Mouse (Mus musculus) cerebellum, adult 18-20 months (tissue): ENCODE results near the gene Atp2b2.

Experiments used
- DNase-seq, 2 experiments: peaks; one replicate each; pipeline ENCODE4 v3.0.0; 2021

Gene Atp2b2

GRCm38 (mm10) chr6:113886886-113887285, 155.5 kb downstream of the Atp2b2 start:
- DNase-seq = no peak

DNA sequence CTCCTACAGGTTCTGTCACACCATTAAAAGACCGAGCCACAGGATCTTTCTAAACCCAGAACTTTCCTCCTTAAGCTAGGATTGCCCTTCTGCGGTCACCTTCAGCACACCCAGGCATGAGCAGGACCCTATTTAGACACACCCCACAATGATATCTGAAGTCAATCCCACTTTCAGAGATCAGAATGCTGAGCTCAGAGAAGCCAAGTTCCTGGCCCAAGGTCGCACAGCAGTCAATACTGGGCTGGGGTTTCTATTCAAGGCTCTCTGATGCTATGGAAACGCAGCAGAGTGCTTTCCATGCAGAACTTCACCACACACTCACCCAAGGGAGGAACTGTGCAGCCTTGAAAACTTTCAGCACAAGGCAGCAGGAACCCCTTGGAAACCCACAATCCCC, 157.6 kb downstream of the Atp2b2 start:
- DNase-seq = no peak

DNA sequence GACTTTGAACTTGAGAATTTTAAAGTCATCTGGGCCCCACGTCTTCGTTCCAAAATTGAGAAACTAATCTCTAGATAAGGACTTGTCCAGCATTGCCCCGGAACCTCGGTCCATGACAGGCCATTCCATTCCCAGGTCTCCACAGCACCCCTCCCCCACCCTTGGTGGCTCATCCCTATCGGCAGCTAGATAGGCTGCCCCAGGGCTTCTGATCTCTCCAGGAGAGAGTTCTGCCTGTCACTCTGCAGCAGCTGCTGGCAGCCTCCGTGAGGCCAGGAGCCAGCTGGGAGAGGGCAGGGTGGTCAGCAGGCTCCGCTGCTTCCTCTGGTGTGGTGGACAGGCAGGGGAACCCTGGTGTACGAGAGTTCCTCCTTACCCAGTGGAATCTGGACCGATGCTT, 159.2 kb downstream of the Atp2b2 start:
- DNase-seq = peak; percentile 54 to 60

GRCm38 (mm10) chr6:113882396-113882795, 160.0 kb downstream of the Atp2b2 start:
- DNase-seq = peak in 1 of 2 experiments; percentile 42

DNA sequence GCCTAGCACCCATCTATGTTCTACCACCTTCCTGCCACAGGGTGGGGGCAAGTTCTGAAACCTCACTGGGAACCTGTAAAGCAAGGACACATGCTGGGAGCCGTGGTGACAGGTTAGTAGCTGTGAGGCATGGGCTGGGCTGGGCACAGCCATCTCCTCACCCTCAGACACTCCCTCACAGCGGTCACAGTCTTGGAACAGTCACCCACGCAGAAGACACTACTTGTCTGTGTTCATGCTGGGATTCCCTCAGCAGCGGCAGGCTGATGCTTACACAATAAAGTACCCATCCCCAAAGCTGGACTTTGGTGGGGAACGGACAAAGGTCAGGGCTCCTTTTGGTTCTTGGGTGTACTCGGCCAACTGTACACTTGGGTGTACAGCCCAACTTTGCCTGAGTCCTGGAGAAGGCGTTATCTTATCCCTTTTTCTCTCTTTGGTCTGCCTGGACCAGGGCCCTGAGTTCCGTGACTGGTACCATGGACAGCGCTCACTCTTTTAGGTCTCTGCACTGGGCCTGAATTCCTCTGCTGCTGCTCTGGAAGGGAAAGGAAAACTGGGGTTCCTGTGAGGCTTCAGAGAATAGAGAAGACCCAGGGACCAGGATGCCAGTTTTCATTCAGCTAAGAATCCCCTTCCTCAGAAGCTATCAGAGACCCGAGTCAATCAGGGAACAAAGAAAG, 160.7 kb downstream of the Atp2b2 start:
- peak in 1 of 2 experiments; percentile 31 for DNase-seq

DNA sequence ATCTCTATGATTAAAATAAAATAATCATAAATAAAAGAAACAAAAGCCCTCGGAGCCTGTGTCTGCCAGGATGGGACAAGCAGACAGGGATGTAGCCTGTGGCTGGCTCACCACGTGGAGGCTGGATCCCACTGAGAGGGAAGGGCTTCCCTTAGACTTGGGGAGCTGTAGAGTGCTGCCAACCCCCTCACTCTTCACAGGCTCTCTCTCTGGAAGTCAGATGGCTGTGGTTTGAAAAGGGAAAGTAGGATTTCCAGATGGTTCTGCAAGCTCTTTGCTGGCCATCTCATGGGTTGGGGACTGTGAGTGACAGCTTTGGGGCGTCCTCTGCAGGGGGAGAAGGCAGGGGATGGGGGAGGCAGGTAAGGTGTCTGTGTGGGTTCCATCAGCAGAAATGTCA, 163.0 kb downstream of the Atp2b2 start:
- DNase-seq = no peak

DNA sequence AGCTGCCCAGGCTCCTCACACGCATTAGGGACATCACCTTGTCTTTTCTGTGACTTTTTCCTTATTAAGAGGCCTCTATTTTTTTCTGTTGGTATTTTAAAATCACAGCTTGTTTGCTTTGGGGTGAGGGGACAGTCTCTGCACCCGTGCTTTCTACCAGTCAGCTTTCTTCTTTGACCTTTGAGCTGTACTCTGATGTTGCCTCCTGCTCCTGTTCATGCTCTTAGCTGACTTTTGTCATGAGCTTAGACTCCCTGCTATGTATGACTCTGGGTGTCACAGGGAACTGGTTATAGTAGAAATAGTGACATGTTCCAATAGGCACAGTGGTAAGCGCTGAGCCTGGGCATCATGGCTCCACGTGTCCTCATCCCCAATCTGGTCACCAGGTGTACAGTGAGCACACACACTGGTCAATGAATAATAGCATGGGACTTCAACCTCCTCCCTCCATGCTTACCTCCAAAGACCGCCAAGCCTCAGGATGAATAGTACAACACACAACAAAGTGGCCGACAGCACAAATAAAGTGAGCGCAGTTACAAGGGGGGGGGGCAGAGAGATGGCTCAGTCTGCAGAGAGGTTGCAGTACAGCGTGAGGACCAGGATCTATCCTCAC, 163.8 kb downstream of the Atp2b2 start:
- DNase-seq = peak in 1 of 2 experiments; percentile 37

GRCm38 (mm10) chr6:113876585-113876984, 165.8 kb downstream of the Atp2b2 start:
- DNase-seq = peak in 1 of 2 experiments; percentile 51

DNA sequence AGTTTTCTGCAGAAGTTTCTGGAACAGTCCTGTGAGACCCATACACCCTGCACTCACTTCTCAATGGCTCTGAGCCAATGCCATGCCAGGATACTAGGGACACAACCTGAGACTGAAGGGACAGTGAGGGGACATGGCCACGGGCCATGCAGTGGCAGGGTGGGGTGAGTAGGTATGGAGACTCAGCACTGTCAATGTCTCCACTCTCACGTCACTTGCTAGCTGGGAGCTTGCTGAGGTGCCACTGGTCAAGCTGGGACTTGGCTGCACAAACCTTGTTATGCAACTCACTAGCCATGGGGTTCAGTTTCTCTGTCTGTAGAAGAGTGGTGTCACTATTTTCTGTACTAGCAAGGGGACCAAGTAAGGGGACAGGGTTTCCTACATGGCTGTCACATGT, 167.2 kb downstream of the Atp2b2 start:
- DNase-seq = peak; percentile 66 to 74

DNA sequence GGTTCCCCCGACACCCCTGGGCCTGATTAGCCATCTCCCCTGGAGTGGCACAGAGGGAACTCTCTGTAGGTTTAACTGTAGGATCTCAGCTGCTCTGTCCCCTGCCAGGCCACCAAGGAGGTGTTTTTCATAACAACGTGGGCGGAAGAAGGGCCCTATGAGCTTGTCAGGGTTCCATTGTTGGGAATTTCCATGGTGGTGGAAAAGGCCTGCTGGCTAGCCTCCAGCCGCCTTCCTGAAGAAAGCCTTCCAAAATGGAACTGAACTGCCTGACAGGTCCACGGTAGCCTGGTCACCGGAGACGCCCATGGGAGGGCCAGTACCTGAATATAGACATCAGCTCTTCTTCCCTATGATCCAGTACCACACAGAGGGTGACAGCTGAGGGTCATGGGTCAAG, 169.8 kb downstream of the Atp2b2 start:
- DNase-seq = peak; percentile 56 to 66

- DNase-seq = no peak
Observed at GRCm38 (mm10) chr6:113870775-113871174, 171.6 kb downstream of the Atp2b2 start.

- no peak for DNase-seq
Observed at GRCm38 (mm10) chr6:113868552-113868951, 173.9 kb downstream of the Atp2b2 start.

GRCm38 (mm10) chr6:113865699-113866098, 176.7 kb downstream of the Atp2b2 start:
- DNase-seq = no peak

GRCm38 (mm10) chr6:113864812-113865211, 177.6 kb downstream of the Atp2b2 start:
- DNase-seq = no peak

GRCm38 (mm10) chr6:113862955-113863354, 179.5 kb downstream of the Atp2b2 start:
- no peak for DNase-seq

- no peak for DNase-seq
Observed at GRCm38 (mm10) chr6:113861938-113862337, 180.5 kb downstream of the Atp2b2 start.

GRCm38 (mm10) chr6:113861375-113861770, 181.0 kb downstream of the Atp2b2 start:
- DNase-seq = peak in 1 of 2 experiments; percentile 50

DNA sequence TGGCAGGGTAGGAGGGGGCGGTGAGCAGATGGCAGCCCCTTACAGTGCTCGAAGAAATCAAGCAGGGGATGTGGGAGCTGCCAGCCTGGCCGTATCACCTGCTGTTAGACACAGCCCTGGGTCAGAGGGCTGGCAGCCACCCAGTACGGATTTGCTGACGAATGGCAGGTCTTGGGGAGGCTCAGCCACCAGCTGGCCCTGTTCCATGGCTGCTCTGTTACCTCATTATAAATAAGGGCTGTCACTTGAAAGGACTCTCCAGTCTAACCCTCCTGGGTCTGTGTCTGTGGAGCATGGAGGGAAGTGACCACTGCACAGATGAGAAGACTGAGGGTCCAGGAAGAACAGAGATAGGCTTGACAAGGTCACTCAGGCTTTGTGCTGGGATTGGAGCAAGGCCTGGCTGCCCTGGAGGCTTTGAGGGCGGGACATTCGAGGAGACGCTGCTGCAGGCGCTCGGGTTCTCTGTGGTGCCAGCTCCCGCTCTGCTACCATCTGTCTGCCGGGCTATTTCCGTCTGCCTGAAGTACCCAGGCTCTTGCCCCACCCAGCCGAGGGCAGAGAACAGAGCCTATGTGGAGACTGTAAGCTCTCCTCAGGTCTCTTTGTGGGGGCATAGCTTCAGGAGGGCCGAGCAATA, 181.6 kb downstream of the Atp2b2 start:
- DNase-seq = peak; percentile 98 to 99

GRCm38 (mm10) chr6:113860023-113860734, 182.2 kb downstream of the Atp2b2 start:
- no peak for DNase-seq

DNA sequence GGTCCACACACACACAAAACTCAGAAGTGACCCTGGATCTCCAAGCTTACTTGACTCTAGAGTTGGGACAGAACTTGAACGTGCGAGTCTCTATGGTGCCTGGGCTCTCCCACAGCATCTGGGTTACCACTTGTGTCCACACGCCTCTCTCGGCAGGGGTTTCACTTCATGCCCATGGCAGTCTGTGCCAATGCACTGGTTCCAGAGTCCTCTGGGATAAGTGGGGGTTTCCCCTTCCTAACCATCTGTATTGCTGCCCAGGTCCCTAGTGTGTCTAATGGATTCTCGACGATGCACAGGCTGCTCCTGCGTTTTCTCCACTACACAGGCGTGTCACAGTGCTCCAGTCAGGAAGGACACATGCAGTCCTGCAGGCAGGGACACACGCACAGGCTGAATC, 184.1 kb downstream of the Atp2b2 start:
- DNase-seq = no peak

DNA sequence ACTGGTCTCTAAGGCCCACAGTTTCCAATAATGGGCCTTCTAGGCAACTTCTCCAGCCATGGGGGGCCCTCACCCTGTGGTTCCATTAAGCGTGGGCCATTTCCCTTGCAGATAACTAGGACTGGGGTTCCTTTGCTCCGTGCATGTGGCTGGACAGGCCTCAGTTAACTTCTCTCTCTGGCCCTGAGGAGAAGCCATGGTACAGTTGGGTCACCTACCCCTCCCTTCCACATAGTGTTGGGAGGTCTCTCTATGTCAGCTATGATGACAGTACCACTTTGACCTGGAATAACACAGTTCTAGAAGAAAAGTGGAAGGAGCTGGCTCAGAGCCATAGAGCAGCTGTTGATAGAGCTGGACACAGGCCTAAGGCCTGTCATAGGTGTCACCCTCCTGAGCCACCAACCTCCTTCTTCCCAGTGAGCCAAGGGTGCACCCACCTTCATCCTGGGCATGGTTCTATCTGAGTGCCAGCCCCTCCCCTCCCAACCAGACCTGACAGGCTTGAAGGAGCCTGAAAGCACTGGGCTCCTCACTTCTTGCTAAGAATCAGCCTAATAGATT, 185.0 kb downstream of the Atp2b2 start:
- DNase-seq = peak in 1 of 2 experiments; percentile 51

GRCm38 (mm10) chr6:113856790-113857189, 185.6 kb downstream of the Atp2b2 start:
- DNase-seq = peak; percentile 87 to 93

- DNase-seq = peak in 1 of 2 experiments; percentile 34
Observed at GRCm38 (mm10) chr6:113856095-113856646, 186.2 kb downstream of the Atp2b2 start.
